Mouse (Mus musculus): ENCODE measurements at regions not wholly inside any gene's neighbourhood (a gene's known extent, or its start where the extent isn't known, plus 50 kb on each side); places are given as distances from the start of the nearest gene placed in this dataset.

DNA sequence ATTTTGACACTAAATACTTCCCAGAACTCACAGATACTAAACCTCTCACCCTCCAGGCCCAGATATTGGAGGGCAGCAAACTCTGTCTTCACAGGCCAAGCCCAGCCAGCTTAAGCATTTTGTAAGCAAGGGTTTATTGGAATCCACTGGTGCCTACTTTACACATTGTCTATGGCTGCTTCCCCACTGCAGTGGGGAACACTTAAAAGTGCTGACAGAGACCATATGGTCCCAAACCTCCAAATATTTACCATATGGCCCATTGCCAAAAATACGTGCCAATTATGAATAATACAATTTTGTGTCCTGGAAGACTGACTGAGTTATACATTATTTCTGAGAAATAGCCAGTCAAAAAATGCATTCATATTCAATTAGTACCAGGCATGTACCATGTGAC, 136.7 kb upstream of the Rnd3 start:
- DNase-seq (ENCODE audit: low read depth, low spot score), result no peak
- Histone ChIP-seq H3K27me3 (ENCODE audit: control insufficient read depth in 1 of 2, insufficient read depth in 2 of 2, low read length in 2 of 2) (no peaks in the 10 kb centered on the region), H3K9me3 (replicated peaks; ENCODE audit: insufficient read depth, low read length) (no peaks in the 10 kb centered on the region), H3K79me2 (ENCODE audit: control insufficient read depth, insufficient read depth, low read length, poor library complexity) (no peaks in the 10 kb centered on the region), H3K9ac (ENCODE audit: control insufficient read depth, low read depth, low read length, poor library complexity, severe bottlenecking) (no peak overlapping the region), H3K27ac (ENCODE audit: control insufficient read depth, low read depth, low read length) (no peak overlapping the region), H3K4me1 (ENCODE audit: control insufficient read depth in 1 of 2, insufficient read depth in 2 of 2, low read length in 2 of 2) (no peaks in the 10 kb centered on the region), H3K4me3 (ENCODE audit: control insufficient read depth in 1 of 2, insufficient read depth in 1 of 2, low read depth in 2 of 2, low read length in 2 of 2) (no peak overlapping the region), H3K36me3 (ENCODE audit: control insufficient read depth in 1 of 2, insufficient read depth in 2 of 2, low read length in 2 of 2) (no peaks in the 10 kb centered on the region)
- TF ChIP-seq NELFE (IDR thresholded peaks at IDR 0.05; ENCODE audit: low read depth, low read length) (no peak), HCFC1 (IDR thresholded peaks at IDR 0.05; ENCODE audit: low read depth, low read length) (no peak), TBP (IDR thresholded peaks at IDR 0.05; ENCODE audit: low read depth, low read length) (no peak), UBTF (IDR thresholded peaks at IDR 0.05; ENCODE audit: borderline replicate concordance, insufficient read depth, low read depth, low read length) (no peak), ELF1 (IDR thresholded peaks at IDR 0.05; ENCODE audit: low read depth, low read length) (no peak), POLR2A (IDR thresholded peaks at IDR 0.05; ENCODE audit: control insufficient read depth in 1 of 2, insufficient read depth in 1 of 2, low read depth in 1 of 2, low read length in 2 of 2, poor library complexity in 1 of 2) (no peak)

- no peak overlapping the region for H3K4me3 ChIP-seq (ENCODE audit: control insufficient read depth in 1 of 2, insufficient read depth in 1 of 2, low read depth in 2 of 2, low read length in 2 of 2)
- no peaks in the 10 kb centered on the region for H3K27me3 ChIP-seq (ENCODE audit: control insufficient read depth in 1 of 2, insufficient read depth in 2 of 2, low read length in 2 of 2)
- no peak overlapping the region for H3K27ac ChIP-seq (ENCODE audit: control insufficient read depth, low read depth, low read length)
- H3K36me3 ChIP-seq (ENCODE audit: control insufficient read depth in 1 of 2, insufficient read depth in 2 of 2, low read length in 2 of 2), result no peaks in the 10 kb centered on the region
- DNase-seq (ENCODE audit: low read depth, low spot score), result no peak
- TF ChIP-seq POLR2AphosphoS5 (IDR thresholded peaks at IDR 0.05; ENCODE audit: borderline replicate concordance, low read depth, low read length) (no peak), MYC (IDR thresholded peaks at IDR 0.05; ENCODE audit: low read depth, low read length) (no peak)
- no peak overlapping the region for H3K9ac ChIP-seq (ENCODE audit: control insufficient read depth, low read depth, low read length, poor library complexity, severe bottlenecking)
- no peaks in the 10 kb centered on the region for H3K79me2 ChIP-seq (ENCODE audit: control insufficient read depth, insufficient read depth, low read length, poor library complexity)
- H3K9me3 ChIP-seq (replicated peaks; ENCODE audit: insufficient read depth, low read length), result no peaks in the 10 kb centered on the region
- H3K4me1 ChIP-seq (ENCODE audit: control insufficient read depth in 1 of 2, insufficient read depth in 2 of 2, low read length in 2 of 2), result no peaks in the 10 kb centered on the region
Observed at GRCm38 (mm10) chr2:51284781-51285225, 135.9 kb upstream of the Rnd3 start.

GRCm38 (mm10) chr2:51279396-51280045, 130.6 kb upstream of the Rnd3 start:
- Histone ChIP-seq H3K4me3 (ENCODE audit: control insufficient read depth in 1 of 2, insufficient read depth in 1 of 2, low read depth in 2 of 2, low read length in 2 of 2) (no peak overlapping the region), H3K9ac (ENCODE audit: control insufficient read depth, low read depth, low read length, poor library complexity, severe bottlenecking) (no peak overlapping the region), H3K79me2 (ENCODE audit: control insufficient read depth, insufficient read depth, low read length, poor library complexity) (no peaks in the 10 kb centered on the region), H3K4me1 (ENCODE audit: control insufficient read depth in 1 of 2, insufficient read depth in 2 of 2, low read length in 2 of 2) (no peaks in the 10 kb centered on the region), H3K27me3 (ENCODE audit: control insufficient read depth in 1 of 2, insufficient read depth in 2 of 2, low read length in 2 of 2) (no peaks in the 10 kb centered on the region), H3K27ac (ENCODE audit: control insufficient read depth, low read depth, low read length) (no peak overlapping the region), H3K9me3 (replicated peaks; ENCODE audit: insufficient read depth, low read length) (no peaks in the 10 kb centered on the region), H3K36me3 (ENCODE audit: control insufficient read depth in 1 of 2, insufficient read depth in 2 of 2, low read length in 2 of 2) (no peaks in the 10 kb centered on the region)
- no peak for DNase-seq (ENCODE audit: low read depth, low spot score)
- TF ChIP-seq MAFK (IDR thresholded peaks at IDR 0.05; ENCODE audit: borderline replicate concordance, low read depth, low read length) (no peak), NRF1 (IDR thresholded peaks at IDR 0.05; ENCODE audit: insufficient read depth, low read depth, low read length, poor library complexity, severe bottlenecking) (no peak)

Measured in MEL (cell line).